Mouse (Mus musculus): ENCODE data around the gene Arhgap21. TPM values are rescaled to one million over a fixed set of nuclear protein-coding genes. Genes with fewer than 3 reads are reported as not detected.

The Arhgap21 gene
- polyA plus RNA-seq, 1 experiment = 11.2 TPM

- H3K4me1 ChIP-seq = peaks cover 60% of the 10 kb centered on the region
- TF ChIP-seq GATA1 (IDR thresholded peaks at IDR 0.05; ENCODE audit: borderline replicate concordance, low read length) = no peak
- TF ChIP-seq FLI1 (IDR thresholded peaks at IDR 0.05; ENCODE audit: low read length) = no peak
- peaks cover 3% of the 10 kb centered on the region; the same call in 1 of the 2 replicates for H3K9me3 ChIP-seq
- peaks cover 24% of the 10 kb centered on the region for H3K36me3 ChIP-seq (replicated peaks; ENCODE audit: low read length)
- no peaks in the 10 kb centered on the region for H3K27me3 ChIP-seq (replicated peaks)
- no peak overlapping the region for H3K4me3 ChIP-seq (replicated peaks)
Observed at GRCm38 (mm10) chr2:20928454-20928853, 40.2 kb downstream of the Arhgap21 start.

DNA sequence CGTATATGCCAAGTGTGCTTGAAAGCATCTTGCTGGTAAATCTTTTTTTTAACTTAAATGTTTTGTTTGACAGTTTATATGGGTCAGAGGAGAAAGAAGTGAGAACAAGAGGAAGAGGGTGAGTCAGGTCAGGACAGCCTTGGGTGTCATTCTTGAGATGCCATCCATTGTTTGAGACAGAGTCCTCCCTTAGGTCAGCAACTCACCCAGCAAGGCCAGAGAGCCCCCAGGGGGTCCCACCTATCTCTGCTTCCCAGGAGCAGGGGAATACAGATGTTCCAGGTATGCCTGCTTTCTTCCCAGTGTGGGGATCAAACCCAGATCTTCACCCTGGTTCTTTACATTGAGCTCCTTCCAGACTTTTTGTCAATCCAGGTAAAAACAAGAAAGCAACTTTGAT lies 43.7 kb downstream of the Arhgap21 start:
- Histone ChIP-seq H3K27me3 (replicated peaks) (no peaks in the 10 kb centered on the region), H3K4me1 (peaks cover 71% of the 10 kb centered on the region), H3K36me3 (replicated peaks; ENCODE audit: low read length) (peaks cover 10% of the 10 kb centered on the region), H3K9me3 (peaks cover 3% of the 10 kb centered on the region; the same call in 1 of the 2 replicates), H3K4me3 (replicated peaks) (no peak overlapping the region)
- TF ChIP-seq GATA1 (IDR thresholded peaks at IDR 0.05; ENCODE audit: borderline replicate concordance, low read length) = no peak
- TF ChIP-seq FLI1 (IDR thresholded peaks at IDR 0.05; ENCODE audit: low read length) = no peak

GRCm38 (mm10) chr2:20922366-20922765 lies 46.3 kb downstream of the Arhgap21 start:
- TF ChIP-seq GATA1 (IDR thresholded peaks at IDR 0.05; ENCODE audit: borderline replicate concordance, low read length) (no peak), FLI1 (IDR thresholded peaks at IDR 0.05; ENCODE audit: low read length) (no peak)
- no peaks in the 10 kb centered on the region for H3K27me3 ChIP-seq (replicated peaks)
- H3K4me1 ChIP-seq = peaks cover 65% of the 10 kb centered on the region

GRCm38 (mm10) chr2:20921558-20921957 lies 47.1 kb downstream of the Arhgap21 start:
- TF ChIP-seq GATA1 (IDR thresholded peaks at IDR 0.05; ENCODE audit: borderline replicate concordance, low read length) (no peak), FLI1 (IDR thresholded peaks at IDR 0.05; ENCODE audit: low read length) (no peak)
- Histone ChIP-seq H3K27me3 (replicated peaks) (no peaks in the 10 kb centered on the region), H3K4me1 (peaks cover 57% of the 10 kb centered on the region), H3K9me3 (no peaks in the 10 kb centered on the region), H3K36me3 (replicated peaks; ENCODE audit: low read length) (no peaks in the 10 kb centered on the region), H3K4me3 (replicated peaks) (no peak overlapping the region)

More at GRCm38 (mm10) chr2:20922366-20922765, 46.3 kb downstream of the Arhgap21 start:
- H3K4me3 ChIP-seq (replicated peaks) = no peak overlapping the region
- H3K36me3 ChIP-seq (replicated peaks; ENCODE audit: low read length) = no peaks in the 10 kb centered on the region
- H3K9me3 ChIP-seq = no peaks in the 10 kb centered on the region

DNA sequence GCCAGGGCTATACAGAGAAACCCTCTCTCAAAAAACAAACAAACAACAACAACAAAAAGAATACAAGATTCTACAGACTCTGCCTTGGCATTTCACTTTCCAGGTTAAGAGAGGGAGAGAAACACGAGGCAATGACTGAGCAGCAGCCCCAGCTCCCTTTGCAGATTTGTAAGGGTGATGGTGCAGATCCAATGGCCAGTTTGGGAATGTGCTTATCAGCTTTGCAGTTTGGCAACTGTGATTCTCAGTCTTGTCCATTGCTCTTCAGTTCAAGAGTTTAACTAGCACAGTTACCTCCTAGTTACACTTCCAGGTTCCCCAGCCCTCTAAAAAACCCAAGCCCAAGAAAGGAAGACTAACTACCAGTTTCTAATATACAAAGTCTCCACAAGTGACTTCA lies 47.7 kb downstream of the Arhgap21 start:
- H3K4me1 ChIP-seq = peaks cover 56% of the 10 kb centered on the region
- no peak overlapping the region for H3K4me3 ChIP-seq (replicated peaks)
- TF ChIP-seq FLI1 (IDR thresholded peaks at IDR 0.05; ENCODE audit: low read length) = no peak
- TF ChIP-seq GATA1 (IDR thresholded peaks at IDR 0.05; ENCODE audit: borderline replicate concordance, low read length) = no peak
- no peaks in the 10 kb centered on the region for H3K27me3 ChIP-seq (replicated peaks)
- H3K36me3 ChIP-seq (replicated peaks; ENCODE audit: low read length) = no peaks in the 10 kb centered on the region
- H3K9me3 ChIP-seq = no peaks in the 10 kb centered on the region

DNA sequence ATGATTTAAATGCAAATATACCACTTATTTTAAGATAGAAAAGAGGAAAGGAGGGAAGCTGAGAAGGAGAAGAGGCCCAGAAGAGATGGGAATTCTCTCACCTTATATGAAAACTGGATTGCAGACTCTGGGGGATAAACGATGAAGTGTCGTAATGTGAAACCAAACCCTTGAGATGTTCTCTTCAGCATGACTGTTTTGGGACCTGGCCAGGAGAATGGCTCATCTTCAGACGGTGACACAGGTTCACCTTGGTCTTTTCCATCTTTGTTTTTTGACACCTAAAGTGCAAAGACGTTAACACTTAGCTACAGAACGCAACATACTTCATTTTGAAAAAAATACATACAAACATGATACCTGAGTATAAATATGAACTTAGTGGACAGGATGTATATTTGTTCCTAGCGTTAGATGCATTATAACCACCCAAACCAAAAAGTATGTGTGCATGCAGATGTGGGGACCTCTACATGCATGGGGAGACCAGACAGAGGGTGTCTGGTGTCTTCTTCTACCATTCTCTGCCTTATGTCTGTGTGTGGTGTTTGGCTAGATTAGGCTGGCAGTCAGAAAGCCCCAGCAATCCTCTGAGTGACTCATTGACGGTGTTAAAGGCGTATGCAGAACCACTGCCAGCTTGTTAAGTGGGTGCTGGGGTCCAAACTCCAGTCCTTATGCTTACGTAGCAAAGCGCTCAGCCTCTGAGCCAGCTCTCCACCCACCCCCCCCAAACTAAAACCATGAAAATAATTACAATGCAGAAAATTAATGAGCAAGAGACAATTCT lies 54.0 kb downstream of the Arhgap21 start:
- Histone ChIP-seq H3K9me3 (no peaks in the 10 kb centered on the region), H3K4me3 (replicated peaks) (no peak overlapping the region), H3K27me3 (replicated peaks) (no peaks in the 10 kb centered on the region), H3K36me3 (replicated peaks; ENCODE audit: low read length) (peaks cover 42% of the 10 kb centered on the region), H3K4me1 (peaks cover 20% of the 10 kb centered on the region)
- TF ChIP-seq GATA1 (IDR thresholded peaks at IDR 0.05; ENCODE audit: borderline replicate concordance, low read length) (no peak), FLI1 (IDR thresholded peaks at IDR 0.05; ENCODE audit: low read length) (no peak)

DNA sequence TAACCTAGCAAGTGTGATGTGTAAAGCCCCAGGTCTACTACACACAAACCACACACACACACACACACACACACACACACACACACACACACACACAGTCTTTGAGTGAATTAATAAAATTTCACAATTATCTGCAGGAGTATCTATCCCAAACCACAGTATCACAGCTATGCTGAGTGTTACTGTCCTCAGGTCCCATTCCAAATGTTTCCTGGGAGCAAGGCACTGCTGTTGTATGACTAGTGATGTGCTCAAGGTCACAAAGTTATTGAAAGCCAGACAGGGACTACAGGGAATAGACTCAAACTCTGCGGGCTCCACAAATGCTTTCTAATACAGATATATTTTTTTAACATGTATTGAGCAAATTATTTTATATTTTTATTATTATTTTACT lies 55.7 kb downstream of the Arhgap21 start:
- peaks cover 26% of the 10 kb centered on the region for H3K4me1 ChIP-seq
- H3K27me3 ChIP-seq (replicated peaks) = no peaks in the 10 kb centered on the region
- TF ChIP-seq GATA1 (IDR thresholded peaks at IDR 0.05; ENCODE audit: borderline replicate concordance, low read length) (no peak), FLI1 (IDR thresholded peaks at IDR 0.05; ENCODE audit: low read length) (no peak)
- no peaks in the 10 kb centered on the region for H3K9me3 ChIP-seq
- no peak overlapping the region for H3K4me3 ChIP-seq (replicated peaks)
- H3K36me3 ChIP-seq (replicated peaks; ENCODE audit: low read length) = peaks cover 55% of the 10 kb centered on the region

DNA sequence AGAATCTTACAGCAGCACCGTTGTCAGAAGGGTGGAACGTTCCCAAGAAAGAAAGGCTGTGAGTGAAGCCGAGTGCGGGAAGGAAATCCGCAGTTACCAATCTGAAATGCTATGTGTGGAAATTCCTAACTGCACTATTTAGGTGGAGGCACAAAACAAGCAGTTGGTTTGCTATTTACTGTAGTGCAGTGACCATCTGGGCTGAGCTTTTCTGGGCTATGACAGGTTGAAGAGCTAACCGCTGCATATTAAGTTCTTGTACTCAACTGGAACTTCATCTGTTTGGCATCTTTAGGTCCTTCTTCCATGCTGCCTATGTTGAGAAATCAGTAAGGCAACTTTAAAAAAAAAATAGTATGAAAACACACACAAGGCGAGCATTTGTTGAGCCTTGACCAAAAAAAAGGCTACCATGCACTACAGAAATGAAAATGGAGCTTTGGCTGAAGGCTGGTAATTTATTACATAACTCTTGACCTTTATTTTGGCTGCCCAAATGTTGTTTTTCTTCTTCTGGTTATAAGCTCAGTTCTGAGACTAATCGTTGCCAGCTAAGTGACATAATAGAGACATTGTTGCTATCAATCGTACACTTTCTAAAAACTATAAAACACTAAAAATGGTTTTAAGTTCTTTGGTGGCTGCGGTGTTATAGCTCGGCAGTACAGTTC lies 56.2 kb downstream of the Arhgap21 start:
- Histone ChIP-seq H3K27me3 (replicated peaks) (no peaks in the 10 kb centered on the region), H3K4me1 (peaks cover 27% of the 10 kb centered on the region), H3K36me3 (replicated peaks; ENCODE audit: low read length) (peaks cover 55% of the 10 kb centered on the region)

DNA sequence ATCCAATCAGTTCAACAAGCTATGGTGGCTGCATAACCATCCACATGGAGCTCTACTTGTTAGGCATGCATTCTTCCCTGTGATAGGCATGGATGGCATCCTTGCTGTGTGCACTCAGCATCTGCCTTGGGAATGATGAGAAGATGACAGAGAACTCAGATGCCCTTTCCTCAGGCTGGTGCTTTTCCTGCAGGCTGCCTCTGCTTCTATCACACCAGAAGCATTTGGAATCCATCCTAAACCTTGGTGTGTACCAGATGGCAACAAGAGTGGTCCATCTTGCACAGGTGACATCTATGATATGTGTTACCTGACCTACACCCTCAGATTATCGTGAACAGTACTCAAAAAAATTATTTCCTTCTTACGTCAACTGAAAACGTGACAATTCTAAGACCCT lies 58.2 kb downstream of the Arhgap21 start:
- no peaks in the 10 kb centered on the region for H3K27me3 ChIP-seq (replicated peaks)
- peaks cover 62% of the 10 kb centered on the region for H3K36me3 ChIP-seq (replicated peaks; ENCODE audit: low read length)
- no peaks in the 10 kb centered on the region for H3K9me3 ChIP-seq
- H3K4me1 ChIP-seq = peaks cover 23% of the 10 kb centered on the region
- H3K4me3 ChIP-seq (replicated peaks) = no peak overlapping the region
- TF ChIP-seq GATA1 (IDR thresholded peaks at IDR 0.05; ENCODE audit: borderline replicate concordance, low read length) (no peak), FLI1 (IDR thresholded peaks at IDR 0.05; ENCODE audit: low read length) (no peak)

More for the DNA sequence above, 56.2 kb downstream of the Arhgap21 start:
- H3K4me3 ChIP-seq (replicated peaks) = no peak overlapping the region
- H3K9me3 ChIP-seq = no peaks in the 10 kb centered on the region
- no peak for TF ChIP-seq GATA1 (IDR thresholded peaks at IDR 0.05; ENCODE audit: borderline replicate concordance, low read length)
- no peak for TF ChIP-seq FLI1 (IDR thresholded peaks at IDR 0.05; ENCODE audit: low read length)

DNA sequence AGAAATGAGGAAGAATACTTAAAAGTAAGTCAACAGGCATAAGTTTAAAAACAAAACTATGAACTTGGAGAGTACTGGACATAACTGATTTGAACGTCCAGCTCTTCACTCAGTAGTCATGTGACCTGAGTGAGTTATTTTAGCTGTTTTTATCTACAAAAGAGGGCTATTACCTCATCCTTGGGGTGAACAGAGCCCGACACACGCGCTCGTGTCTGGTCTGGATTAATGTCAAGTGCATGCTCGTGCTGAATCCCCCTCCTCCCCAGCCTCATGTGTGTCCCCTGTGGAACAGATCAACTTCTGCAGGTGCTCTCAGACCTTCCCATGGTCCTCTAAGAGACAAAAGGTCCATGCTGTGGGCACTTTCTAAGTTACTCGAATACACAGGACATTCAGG lies 59.3 kb downstream of the Arhgap21 start:
- Histone ChIP-seq H3K27me3 (replicated peaks) (no peaks in the 10 kb centered on the region), H3K9me3 (no peaks in the 10 kb centered on the region), H3K4me3 (replicated peaks) (no peak overlapping the region), H3K36me3 (replicated peaks; ENCODE audit: low read length) (peaks cover 63% of the 10 kb centered on the region), H3K4me1 (peaks cover 25% of the 10 kb centered on the region)
- TF ChIP-seq GATA1 (IDR thresholded peaks at IDR 0.05; ENCODE audit: borderline replicate concordance, low read length) = no peak
- TF ChIP-seq FLI1 (IDR thresholded peaks at IDR 0.05; ENCODE audit: low read length) = no peak

Data from megakaryocyte, embryonic 14.5 days (primary cell).